ENCODE assay signal across 8 mouse cellular contexts in the genomic region with DNA sequence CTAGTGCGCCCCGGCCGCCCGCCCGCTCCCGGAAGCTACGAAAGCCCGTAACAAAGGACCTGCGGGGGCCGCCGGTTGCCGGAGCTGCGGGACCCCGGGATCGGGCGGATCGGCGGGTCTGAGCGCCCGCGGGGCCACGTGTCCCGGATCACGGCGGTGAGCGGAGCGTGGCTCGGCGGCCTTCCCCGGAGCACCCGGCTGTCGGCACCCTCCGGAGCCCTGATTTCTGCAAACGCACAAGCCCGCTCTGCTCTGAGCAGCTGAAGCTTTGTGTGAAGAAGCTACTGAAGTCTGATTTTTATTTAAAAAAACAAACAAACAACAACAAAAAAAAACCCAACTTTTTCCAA. TPM values are rescaled to one million over a fixed set of nuclear protein-coding genes. Genes with fewer than 3 reads are reported as not detected.
DNase-seq lines count a peak whose midpoint lies in the region; ATAC-seq and TF ChIP-seq lines count a peak whose summit lies in the region.

No protein-coding gene starts in this region.

- peak; percentile 52 for ATAC-seq in embryonic facial prominence, embryonic 13.5 days (ENCODE audit: insufficient number of reproducible peaks, insufficient read depth, low FRiP score, low TSS enrichment, low read depth)
- ATAC-seq in neural tube, embryonic 15.5 days (ENCODE audit: low FRiP score) = peak; percentile 63

- no peak for DNase-seq in lung, adult 2 months
- DNase-seq in lung, postnatal 14 days = no peak
- DNase-seq in limb, embryonic 10.5 days (ENCODE audit: low spot score) = no peak
- DNase-seq in right cerebral cortex, postnatal 36 days (ENCODE audit: low spot score in 2 of 2) = no peak
- no peak for DNase-seq in left cerebral cortex, adult 11 months (ENCODE audit: low spot score)
- no peak for DNase-seq in lung, postnatal 4 days

- H3K4me2 ChIP-seq in embryonic facial prominence, embryonic 13.5 days = peak overlapping the region; percentile 80
- peak overlapping the region; percentile 88 for H3K4me2 ChIP-seq in neural tube, embryonic 15.5 days

- WGBS in lung, adult 2 months = under 1% methylated on average over 35 of the region's 35 CpGs
- 1% methylated on average over 35 of the region's 35 CpGs for WGBS in embryonic facial prominence, embryonic 13.5 days
- 0% methylated on average over 35 of the region's 35 CpGs for whole genome bisulfite sequencing in limb, embryonic 10.5 days
- under 1% methylated on average over 35 of the region's 35 CpGs for WGBS in neural tube, embryonic 15.5 days

- no peaks in the 10 kb centered on the region for H3K27me3 ChIP-seq in embryonic facial prominence, embryonic 13.5 days
- H3K27me3 ChIP-seq in limb, embryonic 10.5 days (ENCODE audit: low read depth, poor library complexity, severe bottlenecking) = no peaks in the 10 kb centered on the region
- no peaks in the 10 kb centered on the region for H3K27me3 ChIP-seq in neural tube, embryonic 15.5 days (replicated peaks)

- H3K9me3 ChIP-seq in embryonic facial prominence, embryonic 13.5 days = no peaks in the 10 kb centered on the region
- H3K9me3 ChIP-seq in limb, embryonic 10.5 days (replicated peaks) = no peaks in the 10 kb centered on the region
- H3K9me3 ChIP-seq in neural tube, embryonic 15.5 days (replicated peaks) = no peaks in the 10 kb centered on the region

- peaks cover 17% of the 10 kb centered on the region for H3K36me3 ChIP-seq in embryonic facial prominence, embryonic 13.5 days
- peaks cover 42% of the 10 kb centered on the region for H3K36me3 ChIP-seq in limb, embryonic 10.5 days
- H3K36me3 ChIP-seq in neural tube, embryonic 15.5 days = peaks cover 17% of the 10 kb centered on the region

- peak overlapping the region; percentile 70 for H3K4me3 ChIP-seq in lung, adult 2 months (replicated peaks; ENCODE audit: extremely low read depth, low read depth, low read length)
- peak overlapping the region; percentile 85 for H3K4me3 ChIP-seq in embryonic facial prominence, embryonic 13.5 days
- H3K4me3 ChIP-seq in limb, embryonic 10.5 days = peak overlapping the region; percentile 89
- peak overlapping the region; percentile 60 for H3K4me3 ChIP-seq in neural tube, embryonic 15.5 days (replicated peaks)

- peak overlapping the region; percentile 94 for H3K9ac ChIP-seq in embryonic facial prominence, embryonic 13.5 days
- peak overlapping the region; percentile 84 for H3K9ac ChIP-seq in neural tube, embryonic 15.5 days (replicated peaks)

- TF ChIP-seq CTCF in lung, adult 2 months (IDR thresholded peaks at IDR 0.05; ENCODE audit: insufficient read depth, low read length) = no peak

- TF ChIP-seq POLR2A in lung, adult 2 months (IDR thresholded peaks at IDR 0.05; ENCODE audit: borderline replicate concordance, extremely low read depth, low read depth, low read length) = 0 out of 2 replicates have a peak, but pooled peaks have one; percentile 47

- peak overlapping the region; percentile 89 for H3K27ac ChIP-seq in embryonic facial prominence, embryonic 13.5 days
- H3K27ac ChIP-seq in limb, embryonic 10.5 days = peak overlapping the region; percentile 96
- peak overlapping the region; percentile 93 for H3K27ac ChIP-seq in neural tube, embryonic 15.5 days (replicated peaks)

- peaks cover 8% of the 10 kb centered on the region for H3K4me1 ChIP-seq in lung, adult 2 months (ENCODE audit: control insufficient read depth, insufficient read depth, low read length)
- peaks cover 31% of the 10 kb centered on the region for H3K4me1 ChIP-seq in embryonic facial prominence, embryonic 13.5 days
- H3K4me1 ChIP-seq in limb, embryonic 10.5 days = peaks cover 33% of the 10 kb centered on the region
- H3K4me1 ChIP-seq in neural tube, embryonic 15.5 days = peaks cover 60% of the 10 kb centered on the region

RNA-seq across cellular contexts. Expression of gene Proser1, which starts 0.3 kb away (rescaled TPM):
- polyA plus RNA-seq in lung, adult 2 months (2012; rRNA removed) = 24.2 and 25.2 TPM in 2 replicates
- 22.5 and 27.0 TPM in 2 replicates for polyA plus RNA-seq in embryonic facial prominence, embryonic 13.5 days (2015; fragmentation: Nextera tagmentation; extraction: Ambion mirVana)
- 22.1 and 24.3 TPM in 2 replicates for polyA plus RNA-seq in limb, embryonic 10.5 days (2016; fragmentation: Nextera tagmentation; extraction: Ambion mirVana)
- 16.6 and 19.1 TPM in 2 replicates for polyA plus RNA-seq in neural tube, embryonic 15.5 days (2015; fragmentation: Nextera tagmentation; extraction: Ambion mirVana)

RNA-seq across cellular contexts. Expression of gene Nhlrc3, which starts 0.6 kb away (rescaled TPM):
- 8.1 and 13.1 TPM in 2 replicates for polyA plus RNA-seq in lung, adult 2 months (2012; rRNA removed)
- 9.0 and 11.7 TPM in 2 replicates for polyA plus RNA-seq in embryonic facial prominence, embryonic 13.5 days (2015; fragmentation: Nextera tagmentation; extraction: Ambion mirVana)
- 7.6 and 10.3 TPM in 2 replicates for polyA plus RNA-seq in limb, embryonic 10.5 days (2016; fragmentation: Nextera tagmentation; extraction: Ambion mirVana)
- polyA plus RNA-seq in neural tube, embryonic 15.5 days (2015; fragmentation: Nextera tagmentation; extraction: Ambion mirVana) = 7.0 and 8.9 TPM in 2 replicates

RNA-seq across cellular contexts. Expression of gene Stoml3, which starts 24.7 kb away (rescaled TPM):
- polyA plus RNA-seq in lung, adult 2 months (2012; rRNA removed) = 0.06 TPM in 1 of 2 replicates, not detected in the other
- 0.29 TPM in 1 of 2 replicates, not detected in the other for polyA plus RNA-seq in embryonic facial prominence, embryonic 13.5 days (2015; fragmentation: Nextera tagmentation; extraction: Ambion mirVana)
- polyA plus RNA-seq in limb, embryonic 10.5 days (2016; fragmentation: Nextera tagmentation; extraction: Ambion mirVana) = not detected in 2 replicates
- 0.19 TPM in 2 replicates for polyA plus RNA-seq in neural tube, embryonic 15.5 days (2015; fragmentation: Nextera tagmentation; extraction: Ambion mirVana)
